Mouse (Mus musculus) E14TG2a.4 (cell line): ENCODE data around the gene Ell.

Source experiments
- CTCF ChIP-seq: conservative IDR thresholded peaks from 2 replicates; pipeline ENCODE4 v1.5.1; 2014; ENCODE audit warnings: low read length
- NANOG ChIP-seq: IDR thresholded peaks from 2 replicates; pipeline ENCODE4 v1.6.1; 2014; ENCODE audit warnings: borderline replicate concordance, low read length, mixed read lengths
- POU5F1 ChIP-seq: IDR thresholded peaks from 2 replicates; pipeline ENCODE4 v1.6.1; 2014; ENCODE audit warnings: low read length, borderline replicate concordance

GRCm38 (mm10) chr8:70502540-70502939, 36.7 kb upstream of the Ell start:
- TF ChIP-seq CTCF (no peak), NANOG (no peak), POU5F1 (no peak)
